Mouse (Mus musculus) embryonic facial prominence, embryonic 12.5 days (tissue): ENCODE data around the gene Rhebl1. TPM values are rescaled to one million over a fixed set of nuclear protein-coding genes. Genes with fewer than 3 reads are reported as not detected.
A peak's percentile ranks its signal among the peaks of the same experiment; 100 is the strongest.

Experiments used
- ATAC-seq: fragments of 200-750 bp; cut with Nextera tagmentation; 2 replicates; pipeline ENCODE4 v1.8.0; 2017; ENCODE audit not compliant: insufficient number of reproducible peaks, insufficient read depth, low FRiP score, low TSS enrichment
- H3K27ac ChIP-seq: fragments of 300-500 bp; sonication (generic); 2 replicates; pipeline ENCODE4 v1.5.1; 2016; ENCODE audit warnings: mild to moderate bottlenecking
- H3K27me3 ChIP-seq: fragments of 300-500 bp; sonication (generic); 2 replicates; pipeline ENCODE4 v1.6.1; 2016; ENCODE audit warnings: mild to moderate bottlenecking, moderate library complexity
- H3K36me3 ChIP-seq: fragments of 300-500 bp; sonication (generic); 2 replicates; pipeline ENCODE4 v1.6.1; 2016; ENCODE audit warnings: mild to moderate bottlenecking
- H3K4me1 ChIP-seq: fragments of 300-500 bp; sonication (generic); 2 replicates; pipeline ENCODE4 v1.6.1; 2016
- H3K4me2 ChIP-seq: fragments of 300-500 bp; sonication (generic); replicated peaks from 2 replicates; pipeline ENCODE4 v1.6.1; 2016; ENCODE audit warnings: mild to moderate bottlenecking, moderate library complexity
- H3K4me3 ChIP-seq: fragments of 300-500 bp; sonication (generic); 2 replicates; pipeline ENCODE4 v1.5.1; 2016; ENCODE audit warnings: mild to moderate bottlenecking
- H3K9ac ChIP-seq: fragments of 300-500 bp; sonication (generic); 2 replicates; pipeline ENCODE4 v1.6.1; 2016; ENCODE audit warnings: mild to moderate bottlenecking, moderate library complexity
- H3K9me3 ChIP-seq: fragments of 300-500 bp; sonication (generic); 2 replicates; pipeline ENCODE4 v1.6.1; 2016; ENCODE audit warnings: mild to moderate bottlenecking, moderate library complexity
- WGBS: fragments of 180-500 bp; shearing (Covaris S2); methylation state at CpG from one replicate; pipeline ENCODE4 v1.1.7; 2016; 5-methylcytosine and 5-hydroxymethylcytosine counted together
- polyA plus RNA-seq: library from polyadenylated mRNA; unstranded; fragments of >200 nt; fragmentation: Nextera tagmentation; extraction: Ambion mirVana; gene quantifications from 2 replicates; pipeline ENCODE4 v1.2.1, GENCODE M21; 2016

The Rhebl1 gene
- polyA plus RNA-seq, 1 experiment from 2014 or later, result 20.7 TPM

DNA sequence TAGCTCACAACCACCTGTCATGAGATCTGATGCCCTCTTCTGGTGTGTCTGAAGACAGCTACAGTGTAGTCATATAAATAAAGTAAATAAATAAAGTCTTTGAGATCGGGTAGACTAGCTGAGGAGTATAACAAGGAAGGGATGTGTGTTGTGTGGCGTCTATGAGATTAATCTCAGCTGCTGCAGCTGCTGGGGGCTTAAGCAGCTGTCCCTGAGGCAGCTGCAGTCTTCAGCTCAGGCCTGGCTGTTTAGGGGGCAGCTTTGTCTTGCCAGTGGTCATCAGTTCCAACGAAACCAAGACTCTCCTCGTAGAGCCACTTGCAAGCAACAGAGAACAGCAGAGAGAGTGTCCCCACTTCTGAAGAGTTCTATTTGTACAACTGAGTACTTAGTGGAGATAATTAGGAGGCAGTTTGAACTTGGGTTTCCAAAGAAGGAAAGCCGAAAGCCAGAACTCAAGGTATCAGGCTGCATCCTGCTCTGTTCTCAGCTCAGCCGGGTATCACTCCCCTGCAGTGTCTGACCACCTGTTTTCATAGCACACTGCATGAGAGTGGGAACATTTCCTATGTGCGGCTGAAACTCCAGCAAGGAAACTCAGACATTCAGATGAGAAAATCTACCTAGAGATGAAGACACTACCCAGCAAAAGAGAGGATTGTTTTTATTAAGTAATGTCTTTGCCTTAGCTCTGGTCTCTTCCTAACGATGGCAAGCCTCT lies 7.5 kb downstream of the Rhebl1 start:
- Histone ChIP-seq H3K4me1 (peaks cover 5% of the 10 kb centered on the region; the same call in 1 of the 2 replicates), H3K27ac (peak overlapping the region; percentile 43; the same call in 1 of the 2 replicates), H3K4me2 (no peak overlapping the region), H3K9ac (no peak overlapping the region), H3K36me3 (no peaks in the 10 kb centered on the region), H3K4me3 (no peak overlapping the region), H3K9me3 (no peaks in the 10 kb centered on the region), H3K27me3 (peaks cover 10% of the 10 kb centered on the region)
- WGBS, result 58% methylated on average over 8 of the region's 8 CpGs
- ATAC-seq, result no peak

DNA sequence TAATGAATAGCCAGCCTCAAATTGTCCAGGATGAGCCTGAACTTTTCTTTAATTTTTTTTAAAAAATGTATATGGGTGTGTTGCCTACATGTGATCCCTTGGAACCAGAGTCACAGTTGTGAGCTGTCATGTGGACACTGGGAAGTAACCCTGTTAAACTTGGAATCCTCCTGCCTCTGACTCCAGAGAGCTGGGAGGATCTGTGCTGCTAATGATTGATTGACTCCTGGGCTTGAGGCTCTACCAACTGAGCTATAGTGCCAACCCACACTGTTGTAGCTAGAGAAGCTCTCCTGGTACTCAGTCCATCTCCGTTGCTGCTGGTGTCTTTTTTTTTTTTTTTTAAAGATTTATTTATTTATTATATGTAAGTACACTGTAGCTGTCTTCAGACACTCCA lies 10.2 kb downstream of the Rhebl1 start:
- no peak overlapping the region for H3K4me3 ChIP-seq
- no peak overlapping the region for H3K4me2 ChIP-seq
- no peak for ATAC-seq
- H3K9me3 ChIP-seq, result no peaks in the 10 kb centered on the region
- H3K9ac ChIP-seq, result no peak overlapping the region
- peaks cover 13% of the 10 kb centered on the region; the same call in 1 of the 2 replicates for H3K4me1 ChIP-seq
- no peaks in the 10 kb centered on the region for H3K27me3 ChIP-seq
- 47% methylated on average over 1 of the region's 1 CpGs for WGBS
- no peak overlapping the region for H3K27ac ChIP-seq
- no peaks in the 10 kb centered on the region for H3K36me3 ChIP-seq

DNA sequence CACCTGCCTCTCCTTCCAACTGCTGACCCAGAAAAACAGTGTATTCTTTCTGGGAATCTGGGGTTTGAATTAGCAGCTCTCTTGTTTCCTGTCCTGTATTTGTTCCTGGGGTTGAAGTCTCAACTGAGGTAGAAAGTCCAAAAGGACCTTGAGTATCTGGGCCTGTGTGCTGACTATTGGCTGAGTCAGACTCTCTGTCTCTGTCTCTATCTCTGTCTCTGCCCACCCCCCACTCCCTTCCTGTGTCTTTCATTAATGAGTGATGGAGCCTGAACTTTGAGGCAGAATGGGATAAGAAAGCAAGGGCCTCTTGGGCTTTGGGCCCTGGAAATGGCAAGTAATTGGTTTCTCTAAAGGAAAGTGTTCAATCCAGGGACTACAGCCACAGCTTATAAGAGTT lies 10.7 kb downstream of the Rhebl1 start:
- no peak overlapping the region for H3K4me3 ChIP-seq
- H3K4me1 ChIP-seq, result peaks cover 13% of the 10 kb centered on the region; the same call in 1 of the 2 replicates
- no peak overlapping the region for H3K9ac ChIP-seq
- ATAC-seq, result no peak
- H3K9me3 ChIP-seq, result no peaks in the 10 kb centered on the region
- no peak overlapping the region for H3K27ac ChIP-seq
- H3K27me3 ChIP-seq, result no peaks in the 10 kb centered on the region
- H3K36me3 ChIP-seq, result no peaks in the 10 kb centered on the region
- no peak overlapping the region for H3K4me2 ChIP-seq

DNA sequence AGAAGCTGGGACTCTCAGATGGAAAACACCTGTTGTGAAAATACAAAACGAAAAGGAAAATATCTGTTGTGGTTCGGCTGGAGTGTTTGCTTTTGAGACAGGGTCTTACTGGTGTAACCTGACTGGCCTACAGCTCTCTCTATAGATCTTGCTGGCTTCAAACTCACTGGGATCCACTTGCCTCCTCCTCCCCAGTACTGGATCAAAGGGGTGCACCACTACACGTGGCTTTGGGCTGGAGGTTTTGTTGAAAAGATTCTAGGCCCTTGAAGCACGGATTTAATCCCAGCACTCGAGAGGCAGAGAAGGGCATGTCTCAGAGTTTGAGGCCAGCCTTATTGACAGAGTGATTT lies 12.7 kb downstream of the Rhebl1 start:
- no peak; the same call in 1 of the 2 replicates for ATAC-seq
- peaks cover 13% of the 10 kb centered on the region; the same call in 1 of the 2 replicates for H3K4me1 ChIP-seq
- H3K36me3 ChIP-seq, result no peaks in the 10 kb centered on the region
- H3K27me3 ChIP-seq, result no peaks in the 10 kb centered on the region
- 9% methylated on average over 5 of the region's 5 CpGs for WGBS
- peak overlapping the region; percentile 77 for H3K4me2 ChIP-seq
- no peaks in the 10 kb centered on the region for H3K9me3 ChIP-seq
- peak overlapping the region; percentile 64 for H3K4me3 ChIP-seq
- peak overlapping the region; percentile 89 for H3K27ac ChIP-seq
- peak overlapping the region; percentile 30; the same call in 1 of the 2 replicates for H3K9ac ChIP-seq

DNA sequence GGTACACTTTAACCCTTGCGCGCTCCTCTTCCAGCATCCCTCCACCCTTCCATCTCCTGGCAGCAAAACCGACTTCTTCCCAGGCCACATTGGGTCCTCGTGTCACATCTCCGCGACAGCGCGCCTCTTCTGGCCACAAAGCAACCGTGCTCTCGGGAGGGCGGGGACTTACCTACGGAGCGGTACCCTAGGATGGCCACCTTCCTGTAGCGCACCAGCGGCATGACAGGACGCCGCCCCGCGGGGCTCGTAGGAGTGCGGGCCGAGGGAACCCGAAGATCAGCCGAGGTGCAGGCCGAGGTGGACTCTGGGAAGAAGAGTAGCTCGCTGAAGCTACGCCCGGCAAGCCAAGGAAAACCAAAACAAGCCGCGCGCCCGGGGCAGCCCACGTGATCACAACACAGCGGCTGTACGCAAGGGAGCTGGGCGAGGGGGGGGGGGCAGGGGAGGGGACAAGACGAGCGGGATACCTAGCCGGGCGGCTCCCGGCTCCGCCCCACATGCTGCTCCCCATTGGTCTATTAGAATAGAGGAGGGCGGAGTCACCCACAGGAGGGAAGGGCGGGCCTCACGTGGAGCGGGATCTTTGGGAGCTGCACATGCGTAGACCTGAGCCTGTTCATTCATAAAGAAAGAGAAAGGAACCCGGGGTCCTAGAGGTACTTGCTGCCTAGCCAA lies 13.2 kb downstream of the Rhebl1 start:
- peak overlapping the region; percentile 77 for H3K4me2 ChIP-seq
- WGBS, result under 1% methylated on average over 48 of the region's 48 CpGs
- H3K27ac ChIP-seq, result peak overlapping the region; percentile 89
- H3K9ac ChIP-seq, result peak overlapping the region; percentile 69
- H3K36me3 ChIP-seq, result no peaks in the 10 kb centered on the region
- ATAC-seq, result peak; percentile 94
- no peaks in the 10 kb centered on the region for H3K9me3 ChIP-seq
- no peaks in the 10 kb centered on the region for H3K27me3 ChIP-seq
- H3K4me3 ChIP-seq, result peak overlapping the region; percentile 64
- H3K4me1 ChIP-seq, result peaks cover 13% of the 10 kb centered on the region; the same call in 1 of the 2 replicates

DNA sequence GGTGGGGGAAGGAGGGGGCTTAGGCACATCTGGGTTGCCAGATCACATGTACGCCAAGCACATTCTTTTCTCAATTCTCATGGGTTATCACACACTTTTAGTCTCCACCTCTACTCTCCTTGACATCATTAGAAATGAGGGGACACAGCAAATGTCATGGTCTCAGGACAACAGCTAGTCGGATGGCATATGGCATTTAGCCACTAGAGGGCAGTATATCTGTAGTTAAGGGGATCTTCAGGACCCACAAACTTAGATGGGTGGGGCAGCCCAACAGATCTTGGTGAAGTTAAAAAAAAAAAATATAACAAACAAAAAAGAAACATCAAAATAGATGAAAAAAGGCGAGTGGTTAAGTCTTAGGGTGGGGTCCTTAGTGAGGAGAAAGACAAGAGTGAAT lies 17.0 kb downstream of the Rhebl1 start:
- Histone ChIP-seq H3K9ac (no peak overlapping the region), H3K9me3 (no peaks in the 10 kb centered on the region), H3K4me3 (no peak overlapping the region), H3K4me1 (peaks cover 18% of the 10 kb centered on the region), H3K36me3 (no peaks in the 10 kb centered on the region), H3K4me2 (no peak overlapping the region), H3K27ac (no peak overlapping the region), H3K27me3 (no peaks in the 10 kb centered on the region)
- ATAC-seq, result no peak
- WGBS, result 10% methylated on average over 3 of the region's 3 CpGs

DNA sequence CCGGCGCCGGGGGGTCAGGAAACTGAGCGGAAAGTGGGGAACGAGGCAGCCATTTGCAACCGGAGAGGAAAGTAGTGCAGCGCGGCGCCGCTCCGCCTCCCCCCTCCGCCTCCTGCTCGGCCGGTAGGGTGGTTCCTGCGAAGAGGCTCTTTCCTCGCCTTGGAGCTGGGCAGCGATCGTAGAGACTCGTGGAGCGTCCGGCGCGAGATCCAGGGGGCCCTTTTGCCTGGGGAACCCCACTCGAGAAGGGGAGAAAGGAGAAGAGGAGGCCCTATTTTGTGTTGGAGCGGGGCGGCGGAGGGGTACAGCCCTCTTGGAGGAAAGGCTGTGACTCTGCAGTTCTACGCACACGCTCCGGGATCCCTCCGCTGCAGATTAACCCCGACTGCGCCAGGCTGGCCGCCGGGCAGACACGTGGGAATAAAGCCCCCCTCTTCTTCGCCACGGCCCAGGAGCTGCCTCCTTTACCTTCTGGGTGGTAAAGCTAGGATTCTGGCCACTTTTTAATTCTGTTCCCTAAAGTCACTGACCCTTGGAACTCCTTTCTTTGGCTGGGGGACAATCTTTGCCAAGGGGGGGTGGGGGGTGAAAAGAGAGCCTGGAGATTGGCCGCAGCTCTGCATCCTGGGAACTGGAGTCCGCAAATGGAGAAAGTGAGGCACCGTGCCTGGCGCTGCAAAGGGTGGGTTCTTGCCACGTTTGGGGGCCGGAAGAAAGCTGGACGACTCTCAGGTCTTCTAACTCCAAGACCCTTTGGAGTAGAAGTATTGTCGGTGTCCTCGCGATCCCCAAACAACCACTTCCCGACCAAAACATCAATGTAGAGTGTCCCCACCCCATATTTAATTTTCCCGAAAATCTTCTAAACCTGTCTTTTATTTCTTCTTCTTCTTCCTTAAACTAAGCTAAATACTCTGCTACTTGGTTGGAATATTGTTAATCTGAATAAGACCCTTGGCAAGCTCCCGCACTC lies 22.1 kb downstream of the Rhebl1 start:
- Histone ChIP-seq H3K9ac (peak overlapping the region; percentile 98), H3K36me3 (no peaks in the 10 kb centered on the region), H3K9me3 (no peaks in the 10 kb centered on the region), H3K4me3 (peak overlapping the region; percentile 96), H3K4me1 (peaks cover 34% of the 10 kb centered on the region), H3K27me3 (no peaks in the 10 kb centered on the region), H3K4me2 (peak overlapping the region; percentile 100), H3K27ac (peak overlapping the region; percentile 99)
- peak; percentile 71 for ATAC-seq
- WGBS, result 1% methylated on average over 51 of the region's 51 CpGs

DNA sequence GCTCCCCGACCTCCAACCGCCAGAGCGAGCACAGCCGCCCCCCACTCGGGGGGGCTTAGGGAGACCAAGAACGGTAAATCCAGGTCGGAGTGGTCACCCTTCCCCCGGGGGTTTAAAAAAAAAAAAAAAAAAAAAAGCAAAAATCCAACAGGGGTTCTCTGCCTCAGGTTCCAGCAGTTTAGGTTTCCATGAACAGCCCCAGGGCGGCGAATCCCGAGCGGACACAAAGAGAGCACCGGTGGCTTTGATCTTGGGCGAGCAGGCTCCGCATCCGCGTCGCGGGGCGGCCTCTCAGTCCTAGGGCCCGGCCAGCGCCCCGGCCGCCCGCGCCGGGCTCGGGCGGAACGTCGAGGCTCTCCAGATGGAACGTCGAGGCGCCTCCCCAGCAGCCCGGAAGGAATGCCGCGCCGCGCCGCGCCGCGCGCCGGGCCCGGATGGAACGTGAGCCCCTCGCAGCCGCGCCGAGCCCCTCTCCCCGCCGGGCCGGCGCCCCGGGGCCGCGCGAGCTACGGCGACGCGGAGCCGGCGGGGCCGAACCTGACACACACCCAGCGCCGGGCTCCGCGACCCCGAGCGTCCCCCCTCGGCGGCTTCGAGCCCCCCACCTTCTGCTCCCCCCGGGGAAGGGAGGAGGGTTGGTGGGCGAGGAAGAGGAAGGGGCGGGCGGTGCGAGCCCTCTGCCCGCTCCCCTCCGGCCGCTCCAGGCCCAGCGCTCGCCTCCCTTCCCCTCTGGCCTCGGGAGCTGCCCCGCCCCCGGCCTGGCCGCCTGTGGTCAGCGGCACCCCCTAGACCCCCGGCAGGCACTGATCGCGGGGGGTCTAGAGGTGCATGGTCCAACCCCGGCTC lies 23.0 kb downstream of the Rhebl1 start, which contains the start of gene Kmt2d:
Gene Kmt2d, minus strand, starts transcription at position 135 of the 846 bp plus-strand sequence.
- H3K9me3 ChIP-seq, result no peaks in the 10 kb centered on the region
- peak within 1 kb of the TSS; percentile 100 for H3K4me2 ChIP-seq
- H3K4me1 ChIP-seq, result peaks cover 36% of the 10 kb centered on the region
- peak within 1 kb of the TSS; percentile 98 for H3K9ac ChIP-seq
- peak within 1 kb of the TSS; percentile 99 for H3K27ac ChIP-seq
- H3K36me3 ChIP-seq, result peaks cover 3% of the 10 kb centered on the region
- no peaks in the 10 kb centered on the region for H3K27me3 ChIP-seq
- WGBS, result under 1% methylated on average over 91 of the region's 94 CpGs
- peak; percentile 32; the same call in 1 of the 2 replicates for ATAC-seq
- H3K4me3 ChIP-seq, result peak within 1 kb of the TSS; percentile 96

DNA sequence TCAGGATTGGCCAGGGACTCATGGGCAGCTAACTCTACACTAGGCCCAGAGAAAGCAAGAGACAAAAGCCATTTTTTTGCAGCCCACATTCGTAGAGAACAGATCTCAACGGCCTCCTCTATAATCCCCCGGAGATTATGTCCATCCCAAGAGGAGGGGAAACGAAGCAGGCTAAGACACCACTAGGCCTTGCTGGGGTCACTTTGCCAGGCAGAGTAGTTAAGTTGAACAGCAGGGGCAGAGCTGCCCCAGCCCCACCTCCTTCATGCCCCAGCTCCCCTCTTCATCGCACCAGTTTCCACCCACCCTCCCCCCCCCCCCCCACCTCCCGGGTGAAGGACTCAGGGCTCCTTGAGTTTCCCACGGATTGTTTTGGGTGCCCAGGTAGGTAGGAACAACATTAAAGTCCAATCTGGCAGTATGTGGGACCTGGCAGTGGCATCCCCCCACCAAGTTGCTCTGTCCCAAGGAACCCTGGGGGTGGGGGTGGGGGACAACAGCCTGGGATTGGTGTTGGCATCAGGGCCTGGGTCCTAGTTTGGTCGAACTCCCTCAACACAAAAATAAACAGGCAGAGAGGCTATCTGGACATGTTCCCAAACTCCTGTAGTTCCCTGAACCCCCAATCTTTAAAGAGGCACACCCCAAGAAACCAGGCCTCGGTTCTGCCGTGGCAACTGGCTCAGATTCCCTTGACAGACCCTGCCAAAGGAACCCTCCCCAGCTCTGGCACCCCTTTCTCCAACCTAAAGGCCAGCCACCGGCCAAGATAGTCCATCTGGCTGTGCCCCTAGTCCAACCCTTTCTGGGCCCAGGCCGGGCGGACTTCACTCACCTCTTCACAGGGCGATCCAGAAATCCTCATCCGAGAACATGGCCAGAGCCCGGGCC lies 23.9 kb downstream of the Rhebl1 start:
- 0% methylated on average over 15 of the region's 16 CpGs for WGBS
- H3K9ac ChIP-seq, result peak overlapping the region; percentile 98
- peak overlapping the region; percentile 100 for H3K4me2 ChIP-seq
- no peaks in the 10 kb centered on the region for H3K27me3 ChIP-seq
- H3K36me3 ChIP-seq, result peaks cover 11% of the 10 kb centered on the region
- H3K4me1 ChIP-seq, result peaks cover 36% of the 10 kb centered on the region
- ATAC-seq, result no peak
- peak overlapping the region; percentile 99; the same call in 1 of the 2 replicates for H3K27ac ChIP-seq
- H3K9me3 ChIP-seq, result no peaks in the 10 kb centered on the region
- H3K4me3 ChIP-seq, result peak overlapping the region; percentile 96
